Mouse (Mus musculus) megakaryocyte progenitor cell, adult 5-6 weeks (primary cell): ENCODE results near the gene Atl1. TPM values are rescaled to one million over a fixed set of nuclear protein-coding genes. Genes with fewer than 3 reads are reported as not detected.
A peak's percentile ranks its signal among the peaks of the same experiment; 100 is the strongest.

ENCODE experiments used
- ATAC-seq: replicated peaks from 2 replicates; pipeline ENCODE4 v1.8.0; 2016; ENCODE audit warnings: mild to moderate bottlenecking, moderate TSS enrichment, inconsistent platforms; ENCODE audit not compliant: poor library complexity
- total RNA-seq, 2 experiments: library from RNA; stranded (forward) in 1 of 2; stranded (reverse) in 1 of 2; fragments of 157-497, 149-512 nt in 1 of 2; fragments of 200-1000 nt in 1 of 2; gene quantifications; 2 replicates each; pipeline versions ENCODE4 v1.2.3 to v1.2.4; 2015 to 2017

Gene Atl1
- total RNA-seq, 2 experiments from 2014 or later: 0.79 to 2.6 TPM

DNA sequence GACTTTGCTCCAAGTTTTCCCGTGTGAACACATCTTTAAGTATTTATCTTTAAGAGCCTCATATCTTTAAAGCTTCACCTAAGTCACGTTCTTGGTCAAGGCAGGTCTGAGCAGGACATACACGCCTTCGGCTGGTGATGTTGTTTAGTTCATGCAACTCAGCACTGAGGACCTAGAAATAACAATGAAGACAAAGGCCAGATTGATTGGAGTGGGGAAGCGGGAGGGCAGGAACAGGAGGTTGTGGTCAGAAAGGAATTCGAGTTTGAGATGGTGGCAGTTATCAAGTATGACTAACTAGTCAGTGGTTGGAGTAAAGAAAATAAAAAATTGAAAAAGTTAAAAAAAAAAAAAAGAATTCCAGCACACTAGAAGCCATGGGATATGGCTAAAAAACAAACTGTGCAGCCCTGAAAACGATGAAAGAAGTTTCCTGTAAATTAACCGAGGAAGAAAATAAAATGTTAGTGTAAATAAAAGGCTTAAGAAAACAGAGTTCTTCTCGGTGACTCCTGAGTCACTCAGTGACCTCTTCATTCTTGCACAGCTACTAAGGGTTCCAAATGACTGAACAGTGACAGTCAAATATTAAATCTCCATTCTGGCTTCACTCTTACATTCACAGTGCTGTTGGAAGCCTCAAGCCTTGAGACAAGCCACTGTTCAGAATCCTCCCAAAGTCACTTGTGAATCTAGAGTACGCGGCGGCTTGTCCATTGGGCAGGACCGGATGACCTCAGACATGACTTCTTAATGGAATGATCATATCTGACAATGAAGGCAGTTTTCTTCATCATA, 106.0 kb downstream of the Atl1 start:
- ATAC-seq: no peak

- ATAC-seq: peak; percentile 46
Measured at GRCm38 (mm10) chr12:70005103-70005502, 112.7 kb downstream of the Atl1 start.

GRCm38 (mm10) chr12:70010356-70010755, 117.9 kb downstream of the Atl1 start:
- ATAC-seq: no peak

- ATAC-seq: no peak
Measured at GRCm38 (mm10) chr12:70011681-70012080, 119.3 kb downstream of the Atl1 start.

DNA sequence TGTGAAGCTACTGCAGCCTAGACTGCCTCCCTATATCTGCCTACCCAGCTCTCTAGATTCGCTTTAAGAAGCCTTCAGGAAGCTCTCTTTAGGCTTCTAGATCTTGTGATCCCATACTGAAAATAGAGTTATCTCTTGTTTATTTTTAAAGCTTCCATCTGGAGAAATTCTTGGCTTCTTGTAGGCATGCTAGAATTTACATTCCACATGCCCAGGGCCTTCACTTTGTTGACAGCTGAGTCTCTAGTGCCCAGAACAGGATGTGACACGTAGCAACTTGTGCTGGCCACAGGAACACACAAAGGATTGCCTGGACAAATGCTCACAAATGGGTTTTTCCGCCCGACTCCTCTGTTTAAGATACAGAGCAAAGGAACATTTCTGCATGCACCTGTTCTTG, 123.5 kb downstream of the Atl1 start:
- no peak for ATAC-seq

Other genes starting within 250 kb of the Atl1 start
- gene Sos2, start 210.8 kb upstream of the Atl1 start, total RNA-seq (2015): 47.1 and 53.9 TPM in 2 replicates
- gene Sos2, start 210.8 kb upstream of the Atl1 start, total RNA-seq (2017): 25.5 and 35.5 TPM in 2 replicates
- gene L2hgdh, start 167.7 kb upstream of the Atl1 start, total RNA-seq (2015): 13.6 and 21.3 TPM in 2 replicates
- 33.9 and 35.8 TPM in 2 replicates for gene L2hgdh, start 167.7 kb upstream of the Atl1 start, total RNA-seq (2017)
- gene Atp5s, start 167.7 kb upstream of the Atl1 start, total RNA-seq (2015): 21.3 and 31.6 TPM in 2 replicates
- 8.9 and 15.1 TPM in 2 replicates for gene Atp5s, start 167.7 kb upstream of the Atl1 start, total RNA-seq (2017)
- gene Cdkl1, start 101.3 kb upstream of the Atl1 start, total RNA-seq (2015): not detected in 2 replicates
- gene Cdkl1, start 101.3 kb upstream of the Atl1 start, total RNA-seq (2017): not detected in 2 replicates
- 14.9 and 17.7 TPM in 2 replicates for gene Map4k5, start 586 bp downstream of the Atl1 start, total RNA-seq (2015)
- gene Map4k5, start 586 bp downstream of the Atl1 start, total RNA-seq (2017): 16.8 and 18.0 TPM in 2 replicates
- 93.9 and 96.8 TPM in 2 replicates for gene Sav1, start 94.4 kb downstream of the Atl1 start, total RNA-seq (2015)
- gene Sav1, start 94.4 kb downstream of the Atl1 start, total RNA-seq (2017): 35.5 and 42.6 TPM in 2 replicates
- 117 and 120 TPM in 2 replicates for gene Nin, start 221.1 kb downstream of the Atl1 start, total RNA-seq (2015)
- gene Nin, start 221.1 kb downstream of the Atl1 start, total RNA-seq (2017): 190 and 207 TPM in 2 replicates